Mouse (Mus musculus) layer of hippocampus, adult 11-12 months (tissue): ENCODE measurements around the gene Mvb12b.
A peak's percentile ranks its signal among the peaks of the same experiment; 100 is the strongest.

Experiments
- DNase-seq: peaks from one replicate; pipeline ENCODE4 v3.0.0; 2022; ENCODE audit warnings: low spot score

Gene Mvb12b

DNA sequence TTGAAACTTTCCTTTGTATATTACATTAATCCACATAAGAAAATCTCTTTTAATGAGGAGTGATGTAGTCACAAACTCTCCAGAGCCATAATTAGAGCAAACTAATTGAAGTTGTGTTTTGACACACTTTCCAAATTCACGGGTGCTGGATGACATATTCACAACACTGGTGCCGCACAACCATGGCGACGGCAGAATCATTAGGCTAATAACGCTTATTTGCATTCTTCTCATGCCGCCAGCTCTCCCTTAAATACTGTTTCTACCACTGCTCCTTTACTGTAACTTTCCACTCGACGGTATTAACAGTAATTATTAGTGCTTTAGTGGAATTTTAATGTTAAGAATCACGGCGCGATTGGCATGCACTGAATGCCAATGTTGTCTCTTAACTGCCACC lies 74.8 kb downstream of the Mvb12b start:
- DNase-seq = no peak

DNA sequence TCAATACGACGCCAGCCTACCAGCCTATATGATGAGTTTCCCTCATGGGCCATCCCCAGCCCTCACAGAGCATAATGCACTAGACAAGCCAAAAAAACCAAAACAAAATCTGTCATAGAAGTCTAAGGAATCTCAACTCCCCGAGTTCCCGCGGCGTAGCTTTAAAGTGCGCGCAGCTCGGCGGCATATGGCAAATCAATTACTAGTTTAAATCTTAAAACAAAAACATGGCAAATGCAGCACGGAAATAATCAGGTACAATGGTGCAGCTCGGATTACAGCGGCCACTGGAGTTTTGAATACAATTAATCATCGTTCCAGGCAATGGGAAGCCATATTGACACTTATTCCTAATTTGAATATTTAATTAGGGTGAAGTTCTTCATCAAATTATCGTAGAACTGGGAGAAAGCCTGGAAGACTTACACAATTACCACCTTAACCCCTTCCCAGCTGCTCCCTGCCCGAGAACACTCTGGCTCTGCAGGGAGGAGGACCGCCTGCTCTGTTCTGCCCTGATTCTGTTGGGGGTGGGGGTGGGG lies 76.3 kb downstream of the Mvb12b start:
- no peak for DNase-seq

DNA sequence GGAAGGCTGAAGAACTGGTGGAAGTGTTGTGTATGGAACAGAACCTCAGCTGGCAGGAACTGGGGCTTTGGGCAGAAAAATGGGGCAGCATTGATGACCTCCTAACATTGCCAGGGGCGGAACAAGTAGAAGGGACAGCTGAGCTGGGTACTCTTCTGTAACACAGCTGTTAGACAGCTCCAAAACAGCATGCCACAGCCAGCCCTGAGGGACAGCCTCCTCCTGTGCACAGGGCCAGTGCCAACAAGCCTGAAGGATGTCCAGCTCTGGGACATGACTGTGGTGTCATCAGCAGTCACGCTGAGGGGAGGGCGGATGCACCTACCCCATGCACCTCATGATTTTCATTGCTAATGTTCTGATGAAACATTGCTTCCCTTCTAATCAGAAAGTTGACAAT lies 78.7 kb downstream of the Mvb12b start:
- no peak for DNase-seq

DNA sequence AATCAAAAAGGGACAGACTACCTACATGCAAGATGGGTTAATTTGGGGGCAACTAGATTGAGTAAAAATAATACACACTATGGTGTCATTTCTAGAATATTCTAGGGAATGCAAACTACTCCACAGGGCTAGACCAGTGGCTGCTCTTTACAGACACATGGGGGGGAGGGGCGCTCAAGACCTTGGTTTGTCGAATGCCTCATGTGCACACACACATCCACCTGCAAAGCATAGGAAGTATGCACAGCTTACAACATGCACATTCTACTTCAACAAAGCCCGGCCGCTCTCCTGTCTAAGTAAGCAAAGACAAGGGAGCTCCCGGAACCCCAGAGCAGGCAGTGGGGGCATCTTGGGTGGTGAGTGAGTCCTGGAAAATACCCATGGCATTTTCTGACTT lies 79.7 kb downstream of the Mvb12b start:
- no peak for DNase-seq

DNA sequence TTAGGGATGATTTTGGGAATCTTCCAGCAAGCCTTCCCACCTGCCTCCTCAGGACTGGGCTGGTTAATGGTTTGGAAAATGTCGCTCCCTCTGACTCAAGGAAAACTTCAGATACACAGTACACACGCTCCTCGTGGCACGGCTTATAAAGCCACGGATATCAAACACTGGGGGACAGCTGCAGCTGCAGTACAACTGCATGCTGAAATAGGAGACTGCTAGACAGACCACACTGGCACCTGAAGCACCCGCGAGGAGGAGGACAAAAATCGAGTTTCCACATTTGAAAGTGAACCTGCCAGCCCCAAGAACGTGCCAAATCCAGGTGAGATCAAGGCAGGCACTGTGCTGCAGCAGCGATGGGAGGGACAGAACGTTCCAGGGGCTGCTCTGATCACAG lies 82.1 kb downstream of the Mvb12b start:
- no peak for DNase-seq

DNA sequence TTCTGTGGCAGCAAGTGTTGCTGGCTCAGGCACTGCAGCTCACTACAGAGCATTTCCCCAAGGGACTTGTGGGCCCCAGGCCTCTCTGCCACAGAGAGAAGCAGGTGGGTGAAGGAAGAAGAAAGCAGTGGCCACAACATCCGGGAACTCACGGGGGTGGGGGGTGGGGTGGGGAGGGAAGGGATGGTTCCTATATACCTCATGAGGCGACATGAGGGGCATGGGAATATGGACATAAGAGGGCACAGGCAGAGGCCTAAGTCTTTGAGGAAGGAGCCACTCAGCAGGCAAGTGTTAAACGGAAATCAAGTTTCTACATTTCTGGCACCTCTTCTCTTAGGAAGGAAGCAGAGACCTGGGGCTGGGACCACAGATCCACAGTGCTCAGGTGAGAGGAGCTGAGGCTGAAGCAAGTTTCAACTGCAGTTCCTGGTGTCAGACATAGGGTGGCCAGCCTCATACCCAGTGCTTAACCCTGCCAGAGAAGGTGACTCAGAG lies 84.0 kb downstream of the Mvb12b start:
- no peak for DNase-seq

DNA sequence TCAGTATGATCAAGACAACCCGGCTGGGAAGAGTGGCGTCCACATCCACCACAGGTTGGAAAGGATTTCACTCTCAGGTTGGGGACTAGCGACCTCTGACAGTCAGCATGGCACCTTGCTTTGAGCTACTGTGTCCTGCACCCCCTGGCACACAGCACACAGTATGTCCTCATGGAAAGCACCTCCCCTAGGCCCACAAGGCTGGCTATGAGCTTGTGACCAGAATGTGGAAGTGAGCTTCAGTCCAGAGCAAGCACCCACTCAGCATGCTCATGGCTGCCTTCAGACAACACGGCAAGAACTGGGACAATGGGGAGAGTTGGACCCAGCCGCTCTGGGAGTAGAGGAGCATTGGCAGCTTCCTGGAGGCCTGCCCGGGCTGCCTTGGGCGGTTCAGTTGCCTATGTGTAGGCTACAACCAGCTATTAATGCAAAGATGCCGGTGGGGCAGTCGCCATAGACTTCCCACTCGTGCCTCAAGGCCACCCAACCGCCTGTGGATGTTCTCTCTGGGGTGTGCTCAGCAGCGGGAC lies 84.6 kb downstream of the Mvb12b start:
- DNase-seq = no peak

DNA sequence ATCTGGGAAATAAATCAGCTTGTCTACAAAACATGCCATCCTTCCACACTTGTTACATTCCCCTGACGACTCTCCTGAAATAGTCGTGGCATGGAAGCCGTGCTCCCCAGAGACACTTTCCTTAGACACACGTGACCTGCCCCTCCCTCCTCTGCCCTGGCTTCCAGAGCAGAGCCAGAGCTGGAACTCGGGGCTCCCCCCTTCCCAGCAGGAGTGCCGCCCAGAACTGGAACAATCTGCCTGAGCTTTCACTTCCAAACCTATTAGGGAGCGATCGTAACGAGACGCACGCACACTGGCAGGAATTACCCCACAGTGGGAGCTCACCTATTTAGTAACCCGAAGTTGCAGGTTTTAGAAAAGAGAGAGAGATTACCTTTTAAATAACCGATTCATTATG lies 86.0 kb downstream of the Mvb12b start:
- no peak for DNase-seq

DNA sequence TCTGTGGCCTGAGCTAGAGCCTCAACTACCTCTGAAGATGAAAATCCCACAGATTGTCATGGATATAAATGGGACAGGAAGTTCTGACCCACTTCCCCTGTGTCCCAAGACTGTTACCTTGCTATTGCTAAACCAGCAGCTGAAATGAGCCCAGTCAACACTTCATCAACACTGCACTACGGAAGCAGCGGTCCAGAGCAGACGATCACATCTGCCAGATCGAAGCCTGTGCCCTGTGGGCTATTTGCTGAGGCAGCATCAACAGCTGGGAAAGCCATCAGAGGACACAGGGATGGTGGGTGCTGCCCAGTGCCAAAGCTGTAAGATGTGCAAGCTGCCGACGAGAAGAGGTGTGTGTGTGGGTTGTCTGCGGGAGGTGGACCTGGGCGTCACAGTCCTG lies 86.4 kb downstream of the Mvb12b start:
- no peak for DNase-seq

DNA sequence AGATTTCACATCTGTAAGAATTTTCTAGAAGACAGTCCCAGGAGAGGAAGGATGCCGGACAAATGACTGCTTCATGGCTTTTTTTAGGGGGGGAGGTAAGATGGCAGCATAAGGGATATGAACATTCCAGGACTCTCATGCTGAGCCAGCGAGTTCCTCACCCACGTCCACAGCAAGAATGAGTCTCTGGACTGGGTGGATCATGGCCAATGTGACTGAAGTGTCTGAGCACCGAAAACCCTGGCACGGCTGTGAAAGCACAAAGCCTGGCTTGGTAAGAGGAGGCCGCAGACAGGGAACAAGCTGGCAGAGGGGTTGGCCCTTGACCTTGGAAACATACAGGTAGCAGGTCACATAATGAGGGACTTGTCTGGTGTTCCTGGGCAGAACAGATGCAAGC lies 87.5 kb downstream of the Mvb12b start:
- DNase-seq = no peak

DNA sequence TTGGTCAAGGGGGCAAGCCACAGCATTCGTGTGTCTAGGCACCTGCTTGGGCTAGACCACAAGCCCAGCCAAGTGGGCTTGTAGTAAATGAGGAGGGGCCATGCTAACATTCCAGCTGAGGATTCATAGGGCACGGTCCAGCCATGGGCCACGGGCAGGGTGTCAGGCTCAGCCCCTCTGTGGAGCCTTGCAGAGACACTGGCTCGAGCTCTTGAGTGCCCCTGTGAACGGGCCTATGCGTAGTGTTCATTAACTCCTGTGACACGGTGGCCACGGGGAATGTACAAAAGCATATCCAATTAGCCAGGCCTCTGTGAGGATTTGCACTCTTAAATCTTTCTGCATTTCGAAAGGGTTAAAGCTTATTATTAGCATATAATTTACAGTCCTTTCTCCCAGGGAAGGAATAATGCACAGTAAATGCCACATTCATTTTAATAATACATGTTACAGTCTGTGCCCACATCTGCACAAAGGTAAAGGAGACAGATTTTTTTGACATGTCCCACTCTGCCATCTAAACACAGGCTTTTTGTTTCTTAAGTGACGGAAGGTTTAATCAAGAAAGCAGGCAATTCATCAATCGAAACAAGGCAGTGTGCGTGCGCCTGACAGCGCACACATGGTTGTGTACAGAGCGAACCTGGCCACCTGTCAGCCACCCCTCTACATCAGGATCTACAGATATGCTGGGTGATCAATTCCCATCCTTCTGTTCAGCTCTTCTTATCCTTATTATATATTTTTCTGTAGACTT lies 91.9 kb downstream of the Mvb12b start:
- DNase-seq = no peak

DNA sequence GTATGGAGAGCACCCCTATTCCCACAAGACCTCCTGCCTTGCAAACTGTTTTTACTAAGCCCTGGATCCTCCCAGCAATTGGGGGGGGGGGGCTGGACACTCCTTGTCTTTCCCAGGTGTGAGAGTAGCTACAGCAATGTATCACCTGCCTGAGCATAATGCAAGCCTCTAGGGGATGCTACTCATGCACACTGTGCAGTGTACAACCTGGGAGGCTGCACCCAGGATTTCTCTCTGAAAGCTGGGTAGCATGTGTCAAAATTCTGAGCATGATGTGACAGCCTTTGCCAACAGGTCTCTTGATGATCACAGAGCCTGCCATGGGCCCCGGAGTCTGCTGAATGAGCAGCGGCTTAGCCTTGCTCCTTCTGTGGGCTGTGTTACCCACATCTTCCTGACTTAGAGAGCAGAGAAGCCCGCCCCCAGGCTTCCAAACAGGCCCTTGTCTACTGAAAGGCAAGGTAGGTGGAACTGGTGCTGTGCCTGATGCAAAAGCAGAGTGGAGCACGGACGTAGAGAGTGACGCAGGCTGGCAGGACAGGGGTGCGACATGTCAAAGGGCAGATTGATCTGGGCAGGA lies 92.7 kb downstream of the Mvb12b start:
- DNase-seq = no peak

DNA sequence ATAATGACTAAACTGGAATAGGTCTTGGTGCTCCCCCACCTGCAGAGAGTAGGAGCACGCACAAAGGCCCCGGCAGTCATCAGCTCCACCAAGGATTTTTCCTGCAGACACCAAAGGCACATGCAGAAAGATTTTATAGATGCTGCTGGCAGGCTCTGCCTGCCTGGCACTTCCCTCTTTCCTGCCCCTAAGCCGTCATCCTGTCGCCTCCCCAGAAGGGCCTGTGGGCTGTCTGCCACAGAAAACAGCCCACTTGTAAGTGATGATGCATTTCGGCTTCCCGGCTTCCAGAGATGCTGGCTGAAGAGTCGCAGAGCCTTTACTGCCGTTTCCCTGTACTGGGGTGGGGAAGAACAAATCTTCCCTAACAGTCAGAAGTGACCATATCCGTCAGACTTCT lies 93.3 kb downstream of the Mvb12b start:
- peak; percentile 60 for DNase-seq

DNA sequence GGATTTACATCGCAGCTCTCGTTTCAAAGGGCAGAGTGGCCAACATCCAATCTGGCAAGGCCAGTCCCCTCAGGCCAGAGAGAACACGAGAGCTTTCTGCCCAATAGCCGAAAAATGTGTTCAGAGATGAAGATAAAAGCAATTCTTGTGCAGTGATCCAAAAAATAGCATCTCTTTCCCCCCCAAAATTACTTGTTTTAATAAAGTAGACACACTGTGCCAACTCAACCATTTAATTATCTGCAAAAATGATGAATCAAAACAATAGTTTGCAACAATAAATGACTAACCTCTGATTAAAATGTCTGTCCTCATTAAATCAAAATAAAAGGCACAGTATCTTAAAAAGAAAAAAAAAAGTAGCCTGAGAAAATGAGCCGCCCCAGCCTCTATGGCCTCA lies 97.4 kb downstream of the Mvb12b start:
- DNase-seq = no peak

DNA sequence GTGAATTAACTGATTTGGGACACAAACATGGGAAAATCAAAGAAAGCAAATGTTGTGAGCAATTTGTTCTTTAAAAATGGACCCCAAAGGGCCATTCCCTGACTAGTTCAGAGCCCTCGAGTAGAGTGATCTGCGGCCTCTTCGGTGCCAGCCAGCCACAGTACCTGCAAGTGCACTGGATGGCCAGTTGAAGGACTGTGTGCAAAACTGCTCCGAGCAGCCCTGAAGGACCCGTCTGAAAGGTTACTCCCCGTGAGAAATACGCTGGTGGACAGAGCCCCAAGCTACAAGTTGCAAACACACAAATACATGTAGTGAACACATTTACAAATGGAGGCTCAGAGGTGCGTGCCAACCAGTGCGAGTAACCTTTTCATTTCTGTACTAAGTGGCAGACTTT lies 98.0 kb downstream of the Mvb12b start:
- DNase-seq = no peak

DNA sequence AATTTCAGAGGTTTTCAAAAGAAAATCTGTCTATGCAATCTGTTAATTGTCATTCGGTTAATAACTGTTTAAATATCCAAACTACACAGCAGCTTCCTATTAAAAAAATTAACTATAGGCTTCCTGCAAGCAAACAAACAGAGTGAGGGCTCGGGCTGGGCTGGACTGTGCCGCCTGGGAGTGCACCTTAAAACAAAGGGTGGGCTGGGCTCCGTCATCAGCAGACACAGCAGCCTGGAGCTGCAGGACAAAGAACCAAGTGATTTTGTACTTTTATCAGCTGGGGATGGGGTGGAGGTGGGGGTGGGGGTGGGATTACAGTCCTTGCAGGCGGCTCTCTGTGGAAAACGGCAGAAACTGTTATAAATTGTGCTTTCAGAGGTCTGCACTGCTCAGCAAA lies 98.5 kb downstream of the Mvb12b start:
- DNase-seq = no peak

DNA sequence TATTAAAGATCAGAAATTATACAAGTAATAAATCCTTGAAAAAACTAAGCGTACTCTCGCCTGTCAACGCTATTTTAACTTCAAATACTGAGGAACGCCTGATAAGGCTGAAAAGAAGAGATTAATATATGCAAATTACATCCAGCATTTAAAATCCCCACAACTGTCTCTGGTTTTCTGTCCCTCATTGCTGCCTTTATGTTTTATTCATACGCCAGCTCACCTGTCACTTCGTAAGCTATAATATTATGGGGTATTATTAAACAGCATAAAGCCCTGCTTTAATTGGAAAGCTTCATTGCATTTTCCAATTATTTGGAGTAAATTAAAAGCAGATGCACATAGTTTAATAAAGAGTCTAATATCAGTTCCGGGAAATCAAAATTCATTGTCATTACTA lies 98.9 kb downstream of the Mvb12b start:
- DNase-seq = no peak

DNA sequence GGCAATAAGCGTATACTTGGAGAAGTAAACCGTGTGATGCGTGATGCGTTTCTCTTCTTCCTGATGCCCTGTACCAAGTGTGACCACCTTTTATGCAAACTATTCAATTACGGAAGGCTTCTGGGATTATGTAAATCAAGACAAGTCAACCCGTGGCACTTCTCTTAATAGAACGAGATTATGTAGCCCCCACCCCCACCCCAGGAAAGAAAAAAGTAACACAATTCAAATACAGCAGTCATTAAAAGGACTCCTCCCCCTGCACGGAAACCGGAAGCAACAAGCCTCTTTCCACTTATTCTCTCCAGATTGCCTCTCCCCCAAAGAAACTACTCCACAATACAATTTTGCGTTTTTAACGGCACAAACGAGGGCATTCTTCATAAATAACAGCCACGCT lies 99.6 kb downstream of the Mvb12b start:
- DNase-seq = no peak

DNA sequence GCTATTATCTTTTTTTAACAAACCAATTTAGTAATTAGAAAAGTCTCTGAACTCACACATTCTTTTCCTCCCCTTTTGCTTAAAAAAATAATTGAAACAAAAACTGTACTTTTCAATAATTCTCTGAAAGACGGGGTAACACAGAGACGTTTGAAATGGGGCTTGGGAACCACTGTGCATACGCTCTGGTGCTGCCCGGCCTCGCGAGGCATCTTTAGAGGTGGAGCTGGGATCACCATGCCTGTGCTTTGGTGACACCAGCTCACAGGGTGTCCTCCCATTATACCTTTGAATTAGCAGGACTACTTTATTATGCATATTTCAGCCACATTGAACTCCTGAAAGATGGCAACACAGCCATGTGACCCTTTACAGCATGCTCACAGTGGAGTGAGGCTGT lies 101.7 kb downstream of the Mvb12b start:
- DNase-seq = no peak

DNA sequence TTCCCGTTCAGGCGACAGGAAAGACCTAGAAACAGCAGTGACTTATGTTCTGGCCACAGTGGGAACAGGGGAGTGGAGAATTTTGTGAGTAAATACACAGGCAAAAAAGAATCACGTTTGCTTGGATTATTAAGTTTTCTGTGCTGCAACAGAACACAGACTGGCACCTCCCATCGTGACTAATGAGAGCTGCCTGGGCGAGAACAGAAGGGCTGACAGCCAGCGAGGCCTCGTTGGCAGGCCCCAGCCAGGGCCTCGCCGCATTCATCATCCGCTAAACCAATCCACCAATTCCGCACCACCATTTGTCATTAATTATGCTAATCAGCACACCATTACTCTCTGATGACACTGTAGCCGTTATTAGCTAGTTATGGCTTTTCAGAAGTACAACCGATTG lies 102.2 kb downstream of the Mvb12b start:
- DNase-seq = peak; percentile 73

DNA sequence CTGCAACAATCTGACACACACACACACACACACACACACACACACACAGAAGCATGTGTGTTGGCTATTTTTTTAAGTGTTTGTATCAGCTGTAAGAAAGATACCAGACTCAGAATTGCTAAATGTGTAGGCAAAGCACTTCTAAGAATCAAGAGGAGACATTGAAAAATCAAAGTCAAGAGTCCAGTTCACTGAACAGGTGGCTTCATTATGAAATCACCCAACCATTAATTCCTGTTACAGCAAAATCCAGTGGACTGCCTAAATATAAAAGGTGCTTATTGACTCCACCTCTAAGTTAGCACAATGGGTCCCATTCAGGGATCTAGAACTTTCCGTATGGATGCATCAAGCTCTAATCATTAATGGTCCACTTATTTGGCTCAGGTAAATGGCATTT lies 103.0 kb downstream of the Mvb12b start:
- no peak for DNase-seq

DNA sequence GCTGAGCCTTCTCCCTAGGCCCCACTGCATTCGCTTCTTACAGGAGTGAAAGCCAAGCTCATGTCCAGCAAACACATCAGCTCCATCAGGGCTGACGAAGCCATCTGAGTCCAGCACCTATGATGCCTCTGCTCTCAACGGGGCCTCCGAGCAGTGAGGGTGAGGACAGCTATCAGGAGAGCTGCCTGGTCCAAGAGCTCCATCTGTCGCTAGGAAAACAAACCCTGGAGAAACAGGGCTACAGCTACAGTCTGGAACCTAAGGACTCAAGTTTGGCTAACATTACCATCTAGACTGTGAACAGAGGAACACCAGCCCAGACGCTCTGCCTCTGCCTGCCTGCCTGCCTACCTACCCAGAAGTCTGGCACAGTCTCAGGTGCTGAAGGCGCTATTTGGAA lies 104.3 kb downstream of the Mvb12b start:
- no peak for DNase-seq

DNA sequence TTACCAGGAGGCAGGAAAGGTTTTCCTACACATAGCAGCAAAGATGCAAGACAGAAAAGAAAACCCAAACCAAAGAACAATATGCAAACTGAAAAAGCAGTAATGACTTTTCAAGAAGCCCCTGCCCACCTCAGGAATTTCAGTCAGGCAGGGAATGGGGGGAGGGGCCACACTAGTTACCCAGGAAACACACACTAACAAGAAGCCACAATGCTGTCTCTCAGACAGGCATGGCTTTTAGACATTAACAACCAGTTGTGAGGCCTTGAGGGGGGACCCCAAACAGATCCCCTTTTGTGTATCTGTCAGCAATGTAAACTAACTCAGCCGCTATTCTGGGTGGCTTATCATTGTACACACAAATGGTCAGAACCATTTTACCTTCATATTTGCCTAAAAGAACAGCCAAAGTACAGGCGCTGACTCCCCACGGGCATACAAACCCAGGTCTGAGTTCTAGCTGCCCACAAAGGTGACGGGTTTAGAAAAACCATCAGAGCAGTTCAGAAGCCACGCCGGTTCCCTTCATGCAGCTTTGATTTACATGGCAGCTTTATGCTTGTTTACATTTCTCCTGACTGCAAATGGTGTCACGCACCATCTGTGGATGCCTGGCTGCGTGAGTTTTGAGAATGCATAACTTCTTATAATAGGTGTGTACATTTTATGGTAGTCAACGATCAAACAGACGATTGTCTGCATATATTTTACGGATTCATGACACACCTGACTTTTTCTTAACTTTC lies 105.9 kb downstream of the Mvb12b start:
- no peak for DNase-seq
